Mouse (Mus musculus) G1E (cell line): ENCODE data around the gene Qpct. TPM values are rescaled to one million over a fixed set of nuclear protein-coding genes. Genes with fewer than 3 reads are reported as not detected.
"Not testable (repeated sequence)": the region's sequence is repeated elsewhere in the genome, so short reads cannot be mapped to it uniquely, and the experiment has no call there.

Source experiments
- ATAC-seq: 2 replicates; pipeline ENCODE4 v1.8.0; 2016; ENCODE audit warnings: mild to moderate bottlenecking; ENCODE audit not compliant: insufficient number of reproducible peaks, poor library complexity, low FRiP score, severe bottlenecking; ENCODE audit errors: extremely low read depth
- DNase-seq: peaks from one replicate; pipeline ENCODE4 v3.0.0; 2012; ENCODE audit warnings: low spot score
- H3K27me3 ChIP-seq: 2 replicates; pipeline ENCODE4 v1.6.1; 2012; ENCODE audit warnings: mild to moderate bottlenecking, low read length, inconsistent platforms; ENCODE audit not compliant: insufficient read depth
- H3K36me3 ChIP-seq: replicated peaks from 2 replicates; pipeline ENCODE3; 2012; ENCODE audit warnings: mild to moderate bottlenecking, inconsistent platforms
- H3K4me1 ChIP-seq: 2 replicates; pipeline ENCODE4 v1.6.1; 2012; ENCODE audit warnings: low read depth, low read length, inconsistent platforms, mixed read lengths; ENCODE audit not compliant: insufficient read depth
- H3K4me3 ChIP-seq: 2 replicates; pipeline ENCODE4 v1.5.1; 2012; ENCODE audit warnings: low read depth, mild to moderate bottlenecking, inconsistent platforms, low read length, moderate library complexity, mixed read lengths
- H3K9me3 ChIP-seq: replicated peaks from 2 replicates; pipeline ENCODE4 v1.6.1; 2012; ENCODE audit warnings: inconsistent platforms
- CTCF ChIP-seq: IDR thresholded peaks from 2 replicates; pipeline ENCODE4 v1.5.1; 2012; ENCODE audit warnings: low read depth, low read length, inconsistent platforms, mixed read lengths
- GATA1 ChIP-seq: IDR thresholded peaks from 2 replicates; pipeline ENCODE4 v1.6.1; 2012; ENCODE audit warnings: borderline replicate concordance, low read length, inconsistent platforms, mixed read lengths
- GATA2 ChIP-seq: IDR thresholded peaks from 2 replicates; pipeline ENCODE4 v1.6.1; 2012; ENCODE audit warnings: low read depth, low read length, inconsistent platforms, borderline replicate concordance
- POLR2AphosphoS5 ChIP-seq: IDR thresholded peaks from 2 replicates; pipeline ENCODE4 v1.6.1; 2012; ENCODE audit warnings: low read depth, low read length, inconsistent platforms; ENCODE audit not compliant: insufficient replicate concordance
- TAL1 ChIP-seq: conservative IDR thresholded peaks from 2 replicates; pipeline ENCODE4 v1.6.1; 2012; ENCODE audit warnings: low read depth, low read length, inconsistent platforms, mixed read lengths
- polyA plus RNA-seq: library from polyadenylated mRNA; stranded (reverse); fragments of >175 nt; gene quantifications from 2 replicates; pipeline ENCODE4 v1.2.3, GENCODE M21; 2012
- total RNA-seq, 2 experiments: library from RNA; stranded (forward) in 1 of 2; stranded (reverse) in 1 of 2; fragments of 200-1000 nt in 1 of 2; fragments of >200 nt in 1 of 2; fragmentation: Nextera tagmentation in 1 of 2; gene quantifications; 2 replicates each; pipeline ENCODE4 v1.2.3; 2014 to 2017

Qpct gene
- total and polyA plus RNA-seq, 3 experiments: 0.16 TPM; not detected in 2

- DNase-seq (no peak), ATAC-seq (no peak)
- no peaks in the 10 kb centered on the region for H3K4me1 ChIP-seq
- H3K36me3 ChIP-seq: no peaks in the 10 kb centered on the region
- H3K4me3 ChIP-seq: no peak overlapping the region
- no peaks in the 10 kb centered on the region for H3K9me3 ChIP-seq
- no peaks in the 10 kb centered on the region for H3K27me3 ChIP-seq
- TF ChIP-seq GATA1: no peak
- no peak for TF ChIP-seq POLR2AphosphoS5
- TF ChIP-seq CTCF: no peak
- TF ChIP-seq GATA2: no peak
- no peak for TF ChIP-seq TAL1
These were observed 41.7 kb downstream of the Qpct start for GRCm38 (mm10) chr17:79093286-79093975.

GRCm38 (mm10) chr17:79095624-79096023 lies 43.9 kb downstream of the Qpct start:
- TF ChIP-seq TAL1 (no peak), POLR2AphosphoS5 (no peak), CTCF (no peak), GATA1 (no peak), GATA2 (no peak)
- H3K4me1 ChIP-seq: no peaks in the 10 kb centered on the region
- DNase-seq (no peak), ATAC-seq (no peak)
- H3K9me3 ChIP-seq: no peaks in the 10 kb centered on the region
- no peaks in the 10 kb centered on the region for H3K27me3 ChIP-seq
- no peaks in the 10 kb centered on the region for H3K36me3 ChIP-seq
- H3K4me3 ChIP-seq: no peak overlapping the region

- Histone ChIP-seq H3K9me3 (no peaks in the 10 kb centered on the region), H3K36me3 (no peaks in the 10 kb centered on the region), H3K4me3 (no peak overlapping the region), H3K27me3 (no peaks in the 10 kb centered on the region; the same call in 1 of the 2 replicates), H3K4me1 (no peaks in the 10 kb centered on the region)
- no peak for DNase-seq
- TF ChIP-seq TAL1: no peak
- ATAC-seq: no peak
These were observed 48.2 kb downstream of the Qpct start for GRCm38 (mm10) chr17:79099866-79100265.

GRCm38 (mm10) chr17:79108238-79108637 lies 56.5 kb downstream of the Qpct start:
- TF ChIP-seq GATA1: no peak
- no peak for TF ChIP-seq TAL1
- H3K4me1 ChIP-seq: no peaks in the 10 kb centered on the region
- no peaks in the 10 kb centered on the region for H3K36me3 ChIP-seq
- ATAC-seq: no peak
- H3K27me3 ChIP-seq: no peaks in the 10 kb centered on the region; the same call in 1 of the 2 replicates
- H3K4me3 ChIP-seq: no peak overlapping the region
- no peaks in the 10 kb centered on the region for H3K9me3 ChIP-seq
- no peak for DNase-seq

- no peaks in the 10 kb centered on the region for H3K36me3 ChIP-seq
- H3K4me1 ChIP-seq: no peaks in the 10 kb centered on the region
- DNase-seq (no peak), ATAC-seq (no peak)
- no peak overlapping the region for H3K4me3 ChIP-seq
- no peaks in the 10 kb centered on the region for H3K27me3 ChIP-seq
- no peak for TF ChIP-seq GATA2
- TF ChIP-seq GATA1: no peak
- TF ChIP-seq TAL1: no peak
- TF ChIP-seq CTCF: no peak
- no peak for TF ChIP-seq POLR2AphosphoS5
- no peaks in the 10 kb centered on the region for H3K9me3 ChIP-seq
These were observed 57.9 kb downstream of the Qpct start for GRCm38 (mm10) chr17:79109576-79109975.

- TF ChIP-seq GATA1 (no peak), CTCF (no peak), GATA2 (no peak), POLR2AphosphoS5 (no peak), TAL1 (no peak)
- Histone ChIP-seq H3K36me3 (no peaks in the 10 kb centered on the region), H3K27me3 (no peaks in the 10 kb centered on the region), H3K9me3 (no peaks in the 10 kb centered on the region), H3K4me3 (no peak overlapping the region), H3K4me1 (no peaks in the 10 kb centered on the region)
- DNase-seq (no peak), ATAC-seq (peak; percentile 34; the same call in 1 of the 2 replicates)
These were observed 59.2 kb downstream of the Qpct start for GRCm38 (mm10) chr17:79110936-79111348.

- H3K36me3 ChIP-seq, ATAC-seq, H3K27me3 ChIP-seq, H3K4me3 ChIP-seq, DNase-seq, H3K4me1 ChIP-seq, H3K9me3 ChIP-seq: not testable (repeated sequence)
These were observed 63.5 kb downstream of the Qpct start for GRCm38 (mm10) chr17:79115248-79115647.
